Mouse (Mus musculus) Patski (cell line): ENCODE measurements around the gene Mettl16. TPM values are rescaled to one million over a fixed set of nuclear protein-coding genes. Genes with fewer than 3 reads are reported as not detected.

Experiments
- ATAC-seq: fragments of 100-300 bp; one replicate; pipeline ENCODE4 v1.8.0; 2021
- CTCF ChIA-PET: fragments of 350-600 bp; sonication (Branson Sonifier 250); formaldehyde crosslinking; loops from one replicate; lab custom pipeline; 2022; ENCODE audit warnings: inconsistent platforms; lab: Charles Lee
- POLR2A ChIA-PET: fragments of 350-600 bp; sonication (Branson Sonifier 250); formaldehyde crosslinking; loops from one replicate; lab custom pipeline; 2022; ENCODE audit warnings: antibody characterized with exemption, inconsistent platforms; lab: Charles Lee
- DNase-seq: peaks from one replicate; pipeline ENCODE4 v3.0.0-alpha.2; 2011; ENCODE audit warnings: low read depth, low spot score
- H3K27me3 ChIP-seq: fragments of 371-371 bp; one replicate; pipeline ENCODE4 v1.5.1; 2021
- CTCF ChIP-seq: fragments of 100-300 bp; IDR thresholded peaks from one replicate; pipeline ENCODE4 v1.5.1; 2021
- in situ Hi-C: fragments of 300-500 bp; cut with MboI; formaldehyde crosslinking; loops from 3 replicates; pipeline ENCODE4 v1.11.1; 2018; ENCODE audit warnings: low pct_unique_long_range_greater_than_20kb, mixed read lengths
- polyA plus RNA-seq: library from polyadenylated mRNA; unstranded; gene quantifications from one replicate; pipeline ENCODE4 v1.2.3, GENCODE M21; 2021

The Mettl16 gene
- polyA plus RNA-seq, 1 experiment from 2014 or later = 33.6 TPM

DNA sequence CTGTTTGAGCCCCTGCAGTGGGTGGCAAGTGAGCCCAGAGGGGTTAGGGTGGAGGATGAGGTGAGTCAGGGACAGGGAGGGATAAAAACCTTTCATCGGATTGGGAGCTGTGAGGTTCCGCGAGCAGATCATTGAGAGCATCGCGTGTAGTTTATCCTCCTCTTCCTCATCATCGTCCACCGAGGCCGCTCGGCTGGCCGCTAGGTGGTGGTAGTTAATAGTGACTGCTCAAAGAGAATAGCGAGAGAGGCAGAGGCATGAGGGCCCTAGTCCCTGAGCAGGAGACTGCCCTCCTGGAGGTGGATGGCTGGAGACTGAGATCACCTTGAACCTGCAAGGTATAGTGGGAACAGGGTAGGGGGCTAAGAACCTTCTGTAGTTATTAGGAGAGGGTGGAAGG is 92.8 kb downstream of the Mettl16 start:
- no peaks in the 10 kb centered on the region for H3K27me3 ChIP-seq
- no peak for TF ChIP-seq CTCF
- DNase-seq (no peak), ATAC-seq (no peak)
- ChIA-PET CTCF (interaction anchor here (0.7 to 1.8 kb wide), 5 partner anchors 8 to 39 kb away, joined by 3 to 4 read pairs (median 3); no protein-coding TSS in a partner anchor), POLR2A (interaction anchor here (0.9 kb wide), 1 partner anchor 62 kb away, joined by 3 read pairs; the partner anchor contains the start of genes Smg6 and Srr)
- in situ Hi-C loops = no loop called here

GRCm38 (mm10) chr11:74864421-74864820 is 93.8 kb downstream of the Mettl16 start:
- DNase-seq = no peak
- ChIA-PET CTCF (interaction anchor here (1.2 to 1.8 kb wide), 3 partner anchors 10 to 40 kb away, joined by 3 to 4 read pairs (median 3); no protein-coding TSS in a partner anchor), POLR2A (no interaction called here)
- in situ Hi-C loops = no loop called here
- no peak for TF ChIP-seq CTCF
- no peaks in the 10 kb centered on the region for H3K27me3 ChIP-seq
- no peak for ATAC-seq

DNA sequence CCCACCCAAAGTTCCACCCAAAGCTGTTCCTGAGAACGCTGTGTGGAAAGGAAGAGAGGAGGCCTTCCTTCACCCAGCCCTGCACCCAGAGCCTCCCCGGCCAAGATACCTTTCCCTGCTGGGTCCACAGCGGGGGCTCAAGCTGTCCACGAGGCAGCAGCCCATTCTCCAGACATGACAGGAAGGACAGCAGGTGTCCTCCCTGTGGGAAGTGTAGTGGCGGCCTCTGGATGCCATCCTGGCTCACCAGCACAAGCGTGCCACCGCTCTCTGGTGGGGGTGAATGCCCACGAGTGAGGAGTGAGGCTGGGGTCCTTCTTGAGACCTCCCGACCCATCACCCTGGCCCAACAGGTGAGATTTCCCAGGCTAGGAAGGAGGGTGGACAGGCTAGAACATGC is 94.6 kb downstream of the Mettl16 start:
- ChIA-PET POLR2A (no interaction called here), CTCF (no interaction called here)
- no peaks in the 10 kb centered on the region for H3K27me3 ChIP-seq
- in situ Hi-C loops = no loop called here
- no peak for TF ChIP-seq CTCF
- ATAC-seq (no peak), DNase-seq (no peak)

DNA sequence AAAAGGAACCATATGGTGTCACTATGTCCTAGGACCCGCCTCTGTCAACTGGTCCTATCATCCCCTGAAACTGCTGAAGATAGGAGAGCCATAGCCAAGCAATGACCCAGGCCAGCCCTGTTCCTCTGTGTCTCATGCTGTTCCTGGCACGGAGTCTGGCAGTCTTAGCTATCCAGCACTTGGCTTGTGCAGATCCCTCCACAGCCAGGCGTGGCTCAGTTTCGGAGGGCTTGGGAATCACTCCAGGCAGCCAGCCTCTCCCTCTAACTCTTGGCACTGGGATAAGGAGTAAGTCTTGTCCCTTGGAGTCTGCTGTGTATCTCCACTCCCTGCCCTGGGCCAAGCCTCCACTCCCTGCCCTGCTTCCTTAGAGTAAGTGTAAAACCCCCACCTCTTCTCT is 96.0 kb downstream of the Mettl16 start:
- POLR2A ChIA-PET = interaction anchor here (0.5 to 0.7 kb wide), 2 partner anchors 29 to 39 kb away, joined by 3 to 4 read pairs; no protein-coding TSS in a partner anchor
- ATAC-seq (no peak), DNase-seq (no peak)
- CTCF ChIA-PET = interaction anchor here (1.2 to 1.7 kb wide), 2 partner anchors 8 to 10 kb away, joined by 4 read pairs; no protein-coding TSS in a partner anchor
- no peaks in the 10 kb centered on the region for H3K27me3 ChIP-seq
- in situ Hi-C loops = no loop called here
- no peak for TF ChIP-seq CTCF

- H3K27me3 ChIP-seq = no peaks in the 10 kb centered on the region
- TF ChIP-seq CTCF = no peak
- in situ Hi-C loops = no loop called here
- ATAC-seq = no peak
- CTCF ChIA-PET = interaction anchor here (1.2 to 1.7 kb wide), 3 partner anchors 9 to 46 kb away, joined by 4 read pairs; no protein-coding TSS in a partner anchor
- no peak for DNase-seq
- POLR2A ChIA-PET = interaction anchor here (1.2 kb wide), 1 partner anchor 30 kb away, joined by 3 read pairs; the partner anchor contains the start of gene Sgsm2
Observed at GRCm38 (mm10) chr11:74867181-74867580, 96.6 kb downstream of the Mettl16 start.

DNA sequence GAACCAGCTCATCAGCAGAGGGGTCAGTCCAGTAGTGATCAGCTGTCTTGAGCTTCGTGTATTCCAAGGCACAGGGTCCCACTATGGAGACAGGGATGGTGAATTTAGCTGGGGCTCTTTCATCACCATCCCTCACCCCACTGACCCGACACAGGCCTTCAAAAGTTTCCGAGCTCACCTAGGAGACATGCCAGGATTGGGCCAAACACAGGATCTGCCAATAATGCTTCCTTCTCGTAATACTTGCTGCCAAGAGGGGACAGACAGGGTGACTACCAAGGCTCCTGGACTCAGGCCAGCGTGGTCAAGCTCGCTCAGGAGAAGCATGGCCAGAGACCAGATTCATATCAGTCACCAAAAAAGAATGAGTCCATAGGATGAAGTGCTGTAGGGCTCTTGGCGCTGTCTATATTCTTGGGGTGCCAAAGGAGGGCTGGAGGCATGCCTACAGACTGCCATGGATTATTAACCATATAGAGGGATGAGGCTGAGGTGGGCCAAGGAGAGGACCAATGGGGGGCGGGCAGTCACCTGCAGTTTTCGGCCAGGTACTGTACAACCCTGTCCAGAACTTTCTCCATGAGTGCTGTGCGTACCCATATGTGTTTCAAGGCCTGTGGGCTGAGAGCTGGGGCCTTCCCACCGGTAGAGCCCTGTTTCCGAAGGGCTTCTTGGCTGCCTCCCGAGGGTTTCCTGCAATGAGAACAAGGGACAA is 97.6 kb downstream of the Mettl16 start:
- POLR2A ChIA-PET = interaction anchor here (1.2 kb wide), 1 partner anchor 28 kb away, joined by 3 read pairs; the partner anchor contains the start of gene Sgsm2
- CTCF ChIA-PET = interaction anchor here (1.2 to 1.7 kb wide), 3 partner anchors 8 to 47 kb away, joined by 4 read pairs; no protein-coding TSS in a partner anchor
- in situ Hi-C loops = no loop called here
- no peaks in the 10 kb centered on the region for H3K27me3 ChIP-seq
- no peak for TF ChIP-seq CTCF
- ATAC-seq (no peak), DNase-seq (no peak)

GRCm38 (mm10) chr11:74869603-74870002 is 99.0 kb downstream of the Mettl16 start:
- ATAC-seq = no peak
- ChIA-PET POLR2A (interaction anchor here (0.7 to 1.5 kb wide), 2 partner anchors 27 to 34 kb away, joined by 3 read pairs; partner anchors contain the start of gene Sgsm2), CTCF (no interaction called here)
- H3K27me3 ChIP-seq = no peaks in the 10 kb centered on the region
- in situ Hi-C loops = no loop called here
- no peak for TF ChIP-seq CTCF
- no peak for DNase-seq

- no peak for TF ChIP-seq CTCF
- no peak for DNase-seq
Observed at GRCm38 (mm10) chr11:74870544-74870943, 99.9 kb downstream of the Mettl16 start.

DNA sequence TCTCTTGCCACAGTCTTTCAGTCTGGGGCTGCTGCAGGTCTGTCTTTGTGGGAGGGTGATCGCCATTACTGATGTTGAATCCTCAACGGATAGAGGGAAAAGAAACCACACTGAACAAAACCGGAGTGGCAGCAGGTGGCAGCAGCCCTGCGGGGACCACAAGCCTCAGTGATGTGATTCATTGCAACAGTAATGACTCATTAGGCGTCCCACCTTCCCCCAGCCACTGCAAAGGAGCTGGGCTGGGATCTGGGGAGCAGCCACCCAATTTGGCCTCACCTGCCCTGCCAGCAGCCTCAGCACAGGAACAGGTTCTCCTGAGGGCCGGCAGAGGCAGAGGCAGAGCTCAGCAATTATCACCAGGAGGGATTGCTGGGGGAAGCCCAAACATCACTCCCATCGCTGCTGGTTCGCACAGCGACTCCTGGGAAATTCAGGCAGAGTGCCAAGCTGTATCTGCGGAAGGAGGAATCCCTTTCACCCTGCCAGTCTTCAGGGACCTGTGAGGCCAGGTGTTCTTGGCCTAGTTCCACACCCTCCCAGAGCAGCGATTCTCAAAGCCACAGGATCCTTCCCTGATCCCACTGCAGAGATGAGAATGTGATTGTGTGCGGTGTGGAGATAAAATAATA is 100.5 kb downstream of the Mettl16 start:
- ATAC-seq (peak; percentile 74), DNase-seq (peak; percentile 39)
- H3K27me3 ChIP-seq = no peaks in the 10 kb centered on the region
- in situ Hi-C loops = no loop called here
- TF ChIP-seq CTCF = no peak
- CTCF ChIA-PET = interaction anchor here (1.0 to 1.5 kb wide), 2 partner anchors 9 to 10 kb away, joined by 4 to 5 read pairs; no protein-coding TSS in a partner anchor
- POLR2A ChIA-PET = interaction anchor here (1.1 kb wide), 1 partner anchor 46 kb away, joined by 3 read pairs; no protein-coding TSS in a partner anchor

More at GRCm38 (mm10) chr11:74870544-74870943, 99.9 kb downstream of the Mettl16 start:
- no peaks in the 10 kb centered on the region for H3K27me3 ChIP-seq
- ChIA-PET CTCF (interaction anchor here (1.5 kb wide), 1 partner anchor 10 kb away, joined by 5 read pairs; no protein-coding TSS in a partner anchor), POLR2A (interaction anchor here (1.1 to 1.5 kb wide), 2 partner anchors 26 to 46 kb away, joined by 3 read pairs; partner anchors contain the start of gene Sgsm2)
- no peak for ATAC-seq
- in situ Hi-C loops = no loop called here

DNA sequence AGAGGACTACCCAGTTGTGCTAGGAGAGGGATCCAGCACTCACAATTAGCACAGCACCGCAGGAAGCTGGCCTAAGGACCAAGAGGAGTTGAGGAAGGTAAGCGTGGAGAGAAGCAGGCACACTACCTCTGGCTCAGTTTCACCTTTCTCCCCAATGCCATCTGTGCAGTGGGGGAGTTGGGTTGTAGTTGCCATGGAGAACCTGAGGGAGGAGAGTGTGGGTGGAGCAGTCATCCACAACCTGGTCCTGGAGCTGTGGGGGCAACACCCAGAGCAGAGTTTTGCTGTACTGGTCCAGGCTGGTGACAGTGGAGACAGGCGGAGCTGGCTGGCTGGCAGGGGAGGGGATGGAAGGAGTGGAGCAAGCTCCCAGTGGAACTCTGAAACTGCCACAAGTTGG is 104.0 kb downstream of the Mettl16 start:
- POLR2A ChIA-PET = interaction anchor here (1.4 to 2.6 kb wide), 2 partner anchors 12 to 22 kb away, joined by 4 to 8 read pairs; partner anchors contain the start of gene Sgsm2
- CTCF ChIA-PET = interaction anchor here (1.1 kb wide), 1 partner anchor 11 kb away, joined by 3 read pairs; no protein-coding TSS in a partner anchor
- no peak for TF ChIP-seq CTCF
- ATAC-seq (no peak), DNase-seq (no peak)
- no peaks in the 10 kb centered on the region for H3K27me3 ChIP-seq
- in situ Hi-C loops = no loop called here
